Mouse (Mus musculus) hindbrain, embryonic 16.5 days (tissue): Measurements from ENCODE around the gene Slc41a3. TPM values are rescaled to one million over a fixed set of nuclear protein-coding genes. Genes with fewer than 3 reads are reported as not detected.
"Not testable (repeated sequence)": the region's sequence is repeated elsewhere in the genome, so short reads cannot be mapped to it uniquely, and the experiment has no call there.

Source experiments
- ATAC-seq: fragments of 200-750 bp; cut with Nextera tagmentation; 2 replicates; pipeline ENCODE4 v1.8.0; 2017; ENCODE audit warnings: moderate TSS enrichment, moderate library complexity
- H3K27ac ChIP-seq: fragments of 300-500 bp; sonication (generic); 2 replicates; pipeline ENCODE4 v1.5.1; 2014; ENCODE audit warnings: low read depth, mild to moderate bottlenecking, control low read depth, low read length, moderate library complexity
- H3K27me3 ChIP-seq: fragments of 300-500 bp; sonication (generic); replicated peaks from 2 replicates; pipeline ENCODE4 v1.6.1; 2014; ENCODE audit warnings: low read length; ENCODE audit not compliant: control insufficient read depth, insufficient read depth
- H3K36me3 ChIP-seq: fragments of 300-500 bp; sonication (generic); 2 replicates; pipeline ENCODE4 v1.6.1; 2014; ENCODE audit warnings: mild to moderate bottlenecking, low read length, moderate library complexity, mixed read lengths; ENCODE audit not compliant: control insufficient read depth, insufficient read depth
- H3K4me1 ChIP-seq: fragments of 300-500 bp; sonication (generic); 2 replicates; pipeline ENCODE4 v1.6.1; 2014; ENCODE audit warnings: low read depth, low read length; ENCODE audit not compliant: control insufficient read depth, insufficient read depth
- H3K4me2 ChIP-seq: fragments of 300-500 bp; sonication (generic); 2 replicates; pipeline ENCODE4 v1.6.1; 2014; ENCODE audit warnings: mild to moderate bottlenecking, low read length, control low read depth, moderate library complexity
- H3K4me3 ChIP-seq: fragments of 300-500 bp; sonication (generic); 2 replicates; pipeline ENCODE4 v1.5.1; 2014; ENCODE audit warnings: mild to moderate bottlenecking, low read length, control low read depth, moderate library complexity
- H3K9ac ChIP-seq: fragments of 300-500 bp; sonication (generic); 2 replicates; pipeline ENCODE4 v1.6.1; 2014; ENCODE audit warnings: low read depth, mild to moderate bottlenecking, control low read depth, low read length, moderate library complexity
- H3K9me3 ChIP-seq: fragments of 300-500 bp; sonication (generic); 2 replicates; pipeline ENCODE4 v1.6.1; 2014; ENCODE audit warnings: mild to moderate bottlenecking, low read length, moderate library complexity; ENCODE audit not compliant: control insufficient read depth
- WGBS: fragments of 180-500 bp; shearing (Covaris S2); extraction: QIAGEN DNeasy Blood & Tissue Kit; methylation state at CpG from one replicate; pipeline ENCODE4 v1.1.7; 2014; 5-methylcytosine and 5-hydroxymethylcytosine counted together
- polyA plus RNA-seq: library from polyadenylated mRNA; unstranded; fragments of >200 nt; fragmentation: Nextera tagmentation; extraction: Ambion mirVana; gene quantifications from 2 replicates; pipeline ENCODE4 v1.2.1, GENCODE M21; 2015

Gene Slc41a3
- polyA plus RNA-seq, 1 experiment from 2014 or later, result 12.7 TPM

DNA sequence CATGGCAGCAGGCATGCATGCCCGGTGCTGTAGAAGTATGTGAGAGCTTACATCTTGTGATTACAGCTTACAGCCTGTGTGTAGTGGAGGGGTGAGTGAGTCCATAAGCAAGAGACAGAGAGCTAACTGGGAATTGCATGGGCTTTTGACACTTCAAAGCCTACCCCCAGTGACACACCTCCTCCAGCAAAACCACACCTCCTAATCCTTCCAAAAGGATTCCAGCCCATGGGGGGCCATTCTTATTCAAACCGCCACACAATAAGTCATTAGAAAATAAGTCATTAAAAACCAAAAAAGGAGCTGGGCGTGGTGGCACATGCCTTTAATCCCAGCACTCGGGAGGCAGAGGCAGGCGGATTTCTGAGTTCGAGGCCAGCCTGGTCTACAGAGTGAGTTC is 43.9 kb downstream of the Slc41a3 start:
- WGBS, result 90% methylated on average over 6 of the region's 6 CpGs
- ATAC-seq, result no peak
- H3K36me3 ChIP-seq, result no peaks in the 10 kb centered on the region
- H3K4me1 ChIP-seq, result peaks cover 4% of the 10 kb centered on the region; the same call in 1 of the 2 replicates
- H3K4me2 ChIP-seq, result no peak overlapping the region
- no peak overlapping the region for H3K4me3 ChIP-seq
- H3K9me3 ChIP-seq, result peaks cover 3% of the 10 kb centered on the region; the same call in 1 of the 2 replicates
- H3K9ac ChIP-seq, result no peak overlapping the region
- H3K27me3 ChIP-seq, result no peaks in the 10 kb centered on the region
- no peak overlapping the region for H3K27ac ChIP-seq

DNA sequence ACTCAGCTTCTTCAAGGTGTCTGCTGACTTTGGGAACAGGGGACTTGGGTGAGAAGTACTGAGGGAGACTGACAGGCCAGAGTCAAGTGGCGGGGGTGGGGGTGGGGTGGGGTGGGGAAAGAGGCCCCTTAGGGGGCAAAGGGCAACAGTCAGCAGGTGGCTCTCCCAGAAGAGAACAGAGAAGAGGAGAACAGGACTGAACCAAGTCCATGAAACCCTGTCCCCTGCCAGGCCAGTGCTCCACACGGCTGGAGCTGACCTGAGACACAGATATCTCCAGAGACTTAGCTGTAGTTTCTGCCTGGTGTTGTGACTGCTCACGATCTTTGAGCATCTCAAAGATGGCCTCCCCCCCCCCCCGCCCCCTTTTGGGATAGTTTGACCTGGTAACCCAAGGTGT is 44.8 kb downstream of the Slc41a3 start:
- Histone ChIP-seq H3K27me3 (no peaks in the 10 kb centered on the region), H3K4me3 (no peak overlapping the region), H3K27ac (no peak overlapping the region), H3K9ac (no peak overlapping the region), H3K4me1 (peaks cover 4% of the 10 kb centered on the region; the same call in 1 of the 2 replicates), H3K4me2 (no peak overlapping the region), H3K36me3 (no peaks in the 10 kb centered on the region), H3K9me3 (peaks cover 3% of the 10 kb centered on the region; the same call in 1 of the 2 replicates)
- WGBS, result 84% methylated on average over 4 of the region's 4 CpGs
- no peak for ATAC-seq

DNA sequence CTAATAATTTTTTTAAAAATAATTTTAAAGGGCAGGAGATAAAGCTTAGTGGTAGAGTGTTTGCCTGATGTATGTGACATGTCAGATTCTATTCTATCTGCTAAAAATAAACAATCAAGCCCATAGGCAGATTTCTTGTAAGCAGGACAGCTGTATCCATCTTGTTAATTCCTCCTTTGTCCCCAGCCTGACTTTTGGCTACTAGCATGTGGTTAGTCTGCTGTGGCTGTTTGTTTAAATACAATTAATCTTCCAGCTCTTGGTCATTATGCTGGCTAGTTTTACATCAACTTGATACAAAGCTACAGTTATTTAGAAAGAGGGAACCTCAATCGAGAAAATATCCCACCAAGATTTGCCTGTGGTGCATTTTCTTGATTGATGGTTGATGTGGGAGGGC is 46.1 kb downstream of the Slc41a3 start:
- no peak for ATAC-seq
- Histone ChIP-seq H3K9me3 (peaks cover 3% of the 10 kb centered on the region; the same call in 1 of the 2 replicates), H3K9ac (no peak overlapping the region), H3K4me1 (peaks cover under 1% of the 10 kb centered on the region; the same call in 1 of the 2 replicates), H3K27ac (no peak overlapping the region), H3K36me3 (no peaks in the 10 kb centered on the region), H3K4me3 (no peak overlapping the region), H3K27me3 (no peaks in the 10 kb centered on the region), H3K4me2 (no peak overlapping the region)
- WGBS, result 52% methylated on average over 1 of the region's 1 CpGs

DNA sequence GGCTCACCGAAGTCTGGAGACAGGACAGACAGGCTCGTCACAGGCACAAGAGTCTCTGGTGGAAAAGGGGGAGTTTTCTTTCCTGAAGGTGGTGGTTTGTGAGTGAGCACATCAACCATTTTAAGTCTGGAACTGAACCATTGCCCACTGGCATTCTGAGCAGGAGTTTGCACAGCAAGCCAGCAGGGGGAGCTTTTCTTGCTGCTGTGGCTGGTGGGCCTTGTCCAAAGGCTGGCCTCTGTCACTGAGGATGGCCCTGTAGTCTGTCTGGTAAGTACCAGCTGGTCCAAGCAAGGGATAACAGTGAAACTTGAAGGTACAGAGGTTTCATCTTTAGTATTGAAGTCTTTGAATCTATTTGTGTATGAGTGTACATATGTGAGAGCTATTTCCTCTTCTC is 49.2 kb downstream of the Slc41a3 start:
- Histone ChIP-seq H3K4me1 (no peaks in the 10 kb centered on the region), H3K27me3 (no peaks in the 10 kb centered on the region), H3K27ac (no peak overlapping the region), H3K9me3 (no peaks in the 10 kb centered on the region), H3K4me2 (no peak overlapping the region), H3K9ac (no peak overlapping the region), H3K4me3 (no peak overlapping the region), H3K36me3 (no peaks in the 10 kb centered on the region)
- peak; percentile 38; the same call in 1 of the 2 replicates for ATAC-seq
- 72% methylated on average over 2 of the region's 2 CpGs for WGBS

DNA sequence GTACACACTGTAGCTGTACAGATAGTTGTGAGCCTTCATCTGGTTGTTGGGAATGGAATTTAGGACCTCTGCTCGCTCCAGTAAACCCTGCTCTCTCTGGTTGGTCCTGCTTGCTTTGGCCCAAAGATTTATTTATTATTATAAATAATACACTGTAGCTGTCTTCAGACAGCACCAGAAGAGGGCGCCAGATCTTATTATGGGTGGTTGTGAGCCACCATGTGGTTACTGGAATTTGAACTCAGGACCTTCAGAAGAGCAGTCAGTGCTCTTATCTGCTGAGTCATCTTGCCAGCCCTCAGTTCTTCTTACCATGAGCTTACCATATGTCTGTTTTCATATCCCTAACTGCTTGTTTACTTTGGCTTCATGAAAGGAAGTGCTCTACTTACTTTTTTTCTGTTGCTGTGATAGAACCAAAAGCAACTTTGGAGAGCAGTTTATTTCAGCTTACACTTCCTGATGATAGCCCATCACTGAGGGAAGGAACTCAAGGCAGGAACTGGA is 51.9 kb downstream of the Slc41a3 start:
- H3K36me3 ChIP-seq, H3K4me2 ChIP-seq, H3K4me3 ChIP-seq, ATAC-seq, H3K9me3 ChIP-seq, H3K27me3 ChIP-seq, H3K27ac ChIP-seq, H3K4me1 ChIP-seq, H3K9ac ChIP-seq: not testable (repeated sequence)
- 76% methylated on average over 2 of the region's 2 CpGs for WGBS

DNA sequence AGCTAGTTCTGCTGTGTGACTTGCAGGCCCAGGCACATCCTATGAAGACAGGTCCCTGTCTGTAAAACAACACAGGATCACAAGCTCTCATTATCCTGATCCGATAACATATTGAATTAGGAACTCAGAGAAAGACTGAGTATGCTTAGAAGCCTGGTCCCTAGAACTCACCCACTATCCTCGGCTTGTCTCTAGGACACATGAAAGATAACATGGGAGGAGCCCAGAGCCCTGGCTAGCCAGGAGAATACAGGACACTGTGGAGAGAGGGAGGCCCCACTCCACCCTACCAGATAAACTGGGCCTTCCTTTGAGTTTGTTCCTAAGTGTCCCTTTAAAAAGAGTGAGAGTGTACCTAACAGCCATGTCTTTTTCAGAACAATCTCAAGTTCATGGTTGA is 55.4 kb downstream of the Slc41a3 start:
- no peaks in the 10 kb centered on the region; the same call in 1 of the 2 replicates for H3K4me1 ChIP-seq
- H3K9ac ChIP-seq, result no peak overlapping the region
- no peak overlapping the region for H3K27ac ChIP-seq
- 79% methylated on average over 2 of the region's 2 CpGs for WGBS
- no peaks in the 10 kb centered on the region for H3K9me3 ChIP-seq
- H3K4me2 ChIP-seq, result no peak overlapping the region
- no peak overlapping the region for H3K4me3 ChIP-seq
- H3K36me3 ChIP-seq, result peaks cover 10% of the 10 kb centered on the region
- no peaks in the 10 kb centered on the region for H3K27me3 ChIP-seq
- no peak for ATAC-seq

DNA sequence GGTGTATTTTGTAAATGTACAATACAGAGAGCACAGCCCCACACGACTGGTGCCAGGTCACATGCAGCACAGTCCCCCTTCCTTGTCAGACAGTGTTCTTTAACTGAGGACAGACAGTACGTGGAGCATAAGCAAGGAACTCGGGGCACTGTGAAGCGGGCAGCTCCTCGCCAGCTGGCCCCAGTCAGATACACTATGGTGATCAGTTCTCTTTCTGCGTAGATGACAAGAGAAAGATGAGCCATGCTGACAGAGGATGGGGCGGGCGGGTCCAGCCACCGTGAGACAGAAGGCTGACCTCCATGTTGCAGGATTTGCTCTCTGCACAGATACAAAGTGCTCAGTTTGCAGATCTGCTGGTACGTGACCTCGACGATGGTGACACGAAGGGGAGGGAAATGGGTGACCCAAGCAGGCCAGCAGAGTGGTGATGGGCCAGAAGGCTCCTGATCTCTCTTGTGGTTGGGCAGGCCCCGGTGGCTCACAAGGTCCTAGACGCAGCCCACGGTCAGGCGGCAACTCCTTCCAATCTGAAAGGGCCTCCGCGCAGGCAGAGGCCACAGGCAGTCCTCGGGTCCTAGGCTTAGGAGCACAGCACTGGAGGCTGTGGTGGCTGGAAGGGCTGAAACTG is 56.0 kb downstream of the Slc41a3 start:
- H3K27ac ChIP-seq, result 0 out of 2 replicates have a peak overlapping the region, but pooled peaks have one; percentile 24
- H3K9ac ChIP-seq, result no peak overlapping the region
- no peak for ATAC-seq

DNA sequence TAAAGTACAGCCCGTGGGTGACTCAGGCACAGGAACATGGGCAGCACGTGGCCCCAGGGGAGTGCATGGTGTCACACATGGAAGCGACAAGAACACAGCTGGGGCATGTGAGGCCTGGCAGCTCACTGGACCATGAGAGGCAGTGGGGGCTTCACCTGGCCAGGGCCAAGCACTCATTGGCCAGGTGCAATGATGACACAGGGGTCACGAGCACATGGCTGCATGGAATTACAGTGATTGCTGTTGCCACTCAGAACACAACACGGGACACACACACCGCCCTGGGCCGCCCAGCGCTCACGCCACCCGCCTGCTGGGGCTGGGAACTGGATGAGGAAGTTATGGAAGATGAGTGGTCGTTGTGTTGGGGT is 56.5 kb downstream of the Slc41a3 start:
- no peak overlapping the region for H3K27ac ChIP-seq
- no peak overlapping the region for H3K4me3 ChIP-seq
- no peak overlapping the region for H3K9ac ChIP-seq
- 89% methylated on average over 11 of the region's 11 CpGs for WGBS
- H3K36me3 ChIP-seq, result peaks cover 21% of the 10 kb centered on the region
- no peaks in the 10 kb centered on the region for H3K27me3 ChIP-seq
- H3K4me1 ChIP-seq, result no peaks in the 10 kb centered on the region; the same call in 1 of the 2 replicates
- no peak overlapping the region for H3K4me2 ChIP-seq
- H3K9me3 ChIP-seq, result no peaks in the 10 kb centered on the region
- ATAC-seq, result no peak

More for the DNA sequence above, 56.0 kb downstream of the Slc41a3 start:
- H3K27me3 ChIP-seq, result no peaks in the 10 kb centered on the region
- WGBS, result 81% methylated on average over 20 of the region's 20 CpGs
- no peaks in the 10 kb centered on the region; the same call in 1 of the 2 replicates for H3K4me1 ChIP-seq
- H3K36me3 ChIP-seq, result peaks cover 16% of the 10 kb centered on the region
- H3K4me3 ChIP-seq, result no peak overlapping the region
- H3K4me2 ChIP-seq, result no peak overlapping the region
- no peaks in the 10 kb centered on the region for H3K9me3 ChIP-seq

DNA sequence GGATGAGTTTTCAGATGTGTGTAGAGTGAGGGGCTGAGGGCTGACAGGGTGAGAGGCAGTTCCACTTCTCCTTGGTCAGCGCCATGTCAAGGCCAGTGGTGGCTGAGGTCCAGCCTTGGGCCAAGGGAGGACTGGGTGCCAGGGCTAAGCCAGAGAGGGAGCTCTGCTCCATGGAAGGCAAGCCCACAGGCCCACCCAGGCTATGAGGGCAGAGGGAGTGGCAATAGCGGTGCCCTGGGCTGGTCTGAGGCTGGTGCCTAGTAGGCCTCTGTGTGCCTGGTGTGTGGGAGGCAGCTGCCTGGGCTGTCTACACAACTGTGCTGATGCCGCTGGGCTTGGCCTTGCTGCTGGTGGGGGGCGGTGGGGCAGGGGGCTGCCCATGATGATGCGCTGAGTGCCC is 57.6 kb downstream of the Slc41a3 start:
- no peaks in the 10 kb centered on the region; the same call in 1 of the 2 replicates for H3K4me1 ChIP-seq
- H3K4me2 ChIP-seq, result no peak overlapping the region
- 91% methylated on average over 5 of the region's 5 CpGs for WGBS
- H3K4me3 ChIP-seq, result no peak overlapping the region
- peaks cover 32% of the 10 kb centered on the region for H3K36me3 ChIP-seq
- no peak overlapping the region for H3K27ac ChIP-seq
- H3K9ac ChIP-seq, result no peak overlapping the region
- H3K9me3 ChIP-seq, result no peaks in the 10 kb centered on the region
- H3K27me3 ChIP-seq, result no peaks in the 10 kb centered on the region
- ATAC-seq, result 0 out of 2 replicates have a peak, but pooled peaks have one; percentile 12
